Mouse (Mus musculus) liver, adult (tissue): ENCODE data around the gene Qars.

Source experiments
- GATA4 ChIP-seq: IDR thresholded peaks from 2 replicates; pipeline ENCODE4 v1.6.1; 2014; ENCODE audit warnings: mild to moderate bottlenecking, low read length; ENCODE audit not compliant: insufficient replicate concordance

The Qars gene

GRCm38 (mm10) chr9:108560227-108560841, 52.8 kb downstream of the Qars start, which contains the start of gene Impdh2:
TSS of gene Impdh2 (plus strand) at chr9:108560286.
- TF ChIP-seq GATA4, result peak; percentile 29; the same call in 1 of the 2 replicates

GRCm38 (mm10) chr9:108563671-108564070, 56.2 kb downstream of the Qars start:
- TF ChIP-seq GATA4, result no peak

- TF ChIP-seq GATA4, result no peak
Measured at GRCm38 (mm10) chr9:108564131-108564530, 56.6 kb downstream of the Qars start.
